Mouse (Mus musculus): ENCODE results near the gene Msh6. TPM values are rescaled to one million over a fixed set of nuclear protein-coding genes. Genes with fewer than 3 reads are reported as not detected.
A peak's percentile ranks its signal among the peaks of the same experiment; 100 is the strongest.

Gene Msh6
- polyA plus RNA-seq, 1 experiment from 2014 or later: 11.7 TPM

GRCm38 (mm10) chr17:88025227-88025626, 50.4 kb downstream of the Msh6 start:
- no peak overlapping the region for H3K9ac ChIP-seq (replicated peaks)
- H3K36me3 ChIP-seq (replicated peaks; ENCODE audit: insufficient read depth, low read length): no peaks in the 10 kb centered on the region
- TF ChIP-seq CTCF (IDR thresholded peaks at IDR 0.05; ENCODE audit: low read depth) (peak; percentile 67), EP300 (IDR thresholded peaks at IDR 0.05; ENCODE audit: low read depth) (no peak)
- no peak overlapping the region for H3K4me2 ChIP-seq (ENCODE audit: low read depth, low read length)
- H3K4me3 ChIP-seq (ENCODE audit: low read depth, low read length): no peak overlapping the region
- peak; percentile 38 for DNase-seq
- H3K4me1 ChIP-seq (ENCODE audit: insufficient read depth): no peaks in the 10 kb centered on the region; the same call in 1 of the 2 replicates
- H3K27me3 ChIP-seq (ENCODE audit: insufficient read depth, low read length): no peaks in the 10 kb centered on the region
- no peaks in the 10 kb centered on the region for H3K9me3 ChIP-seq (ENCODE audit: low read length)
- 42% methylated on average over 4 of the region's 4 CpGs for WGBS (ENCODE audit: insufficient replicate concordance)
- no peak overlapping the region for H3K27ac ChIP-seq (ENCODE audit: low read depth)
- ATAC-seq: no peak

GRCm38 (mm10) chr17:88029194-88029970, 54.5 kb downstream of the Msh6 start:
- H3K4me2 ChIP-seq (ENCODE audit: low read depth, low read length): no peak overlapping the region
- H3K9ac ChIP-seq (replicated peaks): no peak overlapping the region
- ATAC-seq (no peak), DNase-seq (no peak)
- no peaks in the 10 kb centered on the region for H3K36me3 ChIP-seq (replicated peaks; ENCODE audit: insufficient read depth, low read length)
- TF ChIP-seq EP300 (IDR thresholded peaks at IDR 0.05; ENCODE audit: low read depth) (no peak), CTCF (IDR thresholded peaks at IDR 0.05; ENCODE audit: low read depth) (no peak)
- peaks cover 16% of the 10 kb centered on the region for H3K4me1 ChIP-seq (ENCODE audit: insufficient read depth)
- H3K9me3 ChIP-seq (ENCODE audit: low read length): no peaks in the 10 kb centered on the region
- no peaks in the 10 kb centered on the region for H3K27me3 ChIP-seq (ENCODE audit: insufficient read depth, low read length)
- H3K4me3 ChIP-seq (ENCODE audit: low read depth, low read length): no peak overlapping the region
- H3K27ac ChIP-seq (ENCODE audit: low read depth): no peak overlapping the region
- 76% methylated on average over 17 of the region's 17 CpGs for WGBS (ENCODE audit: insufficient replicate concordance)

- no peak overlapping the region; the same call in 1 of the 2 replicates for H3K4me2 ChIP-seq (ENCODE audit: low read depth, low read length)
- no peak overlapping the region for H3K4me3 ChIP-seq (ENCODE audit: low read depth, low read length)
- WGBS (ENCODE audit: insufficient replicate concordance): 47% methylated on average over 5 of the region's 5 CpGs
- no peaks in the 10 kb centered on the region for H3K27me3 ChIP-seq (ENCODE audit: insufficient read depth, low read length)
- ATAC-seq (no peak), DNase-seq (no peak)
- TF ChIP-seq CTCF (IDR thresholded peaks at IDR 0.05; ENCODE audit: low read depth) (no peak), EP300 (IDR thresholded peaks at IDR 0.05; ENCODE audit: low read depth) (no peak)
- no peaks in the 10 kb centered on the region for H3K36me3 ChIP-seq (replicated peaks; ENCODE audit: insufficient read depth, low read length)
- no peaks in the 10 kb centered on the region for H3K9me3 ChIP-seq (ENCODE audit: low read length)
- H3K9ac ChIP-seq (replicated peaks): no peak overlapping the region
- peak overlapping the region; percentile 11; the same call in 1 of the 2 replicates for H3K27ac ChIP-seq (ENCODE audit: low read depth)
- H3K4me1 ChIP-seq (ENCODE audit: insufficient read depth): peaks cover 16% of the 10 kb centered on the region
These were observed 56.9 kb downstream of the Msh6 start for GRCm38 (mm10) chr17:88031755-88032154.

GRCm38 (mm10) chr17:88034418-88034817, 59.6 kb downstream of the Msh6 start:
- Histone ChIP-seq H3K4me1 (ENCODE audit: insufficient read depth) (peaks cover 17% of the 10 kb centered on the region), H3K27ac (ENCODE audit: low read depth) (no peak overlapping the region), H3K4me2 (ENCODE audit: low read depth, low read length) (peak overlapping the region; percentile 7), H3K9me3 (ENCODE audit: low read length) (no peaks in the 10 kb centered on the region), H3K4me3 (ENCODE audit: low read depth, low read length) (no peak overlapping the region), H3K27me3 (ENCODE audit: insufficient read depth, low read length) (no peaks in the 10 kb centered on the region), H3K9ac (replicated peaks) (no peak overlapping the region), H3K36me3 (replicated peaks; ENCODE audit: insufficient read depth, low read length) (no peaks in the 10 kb centered on the region)
- ATAC-seq (0 out of 2 replicates have a peak, but pooled peaks have one; percentile 43), DNase-seq (no peak)
- 61% methylated on average over 4 of the region's 4 CpGs for WGBS (ENCODE audit: insufficient replicate concordance)
- no peak for TF ChIP-seq CTCF (IDR thresholded peaks at IDR 0.05; ENCODE audit: low read depth)
- no peak for TF ChIP-seq EP300 (IDR thresholded peaks at IDR 0.05; ENCODE audit: low read depth)

Other genes starting within 250 kb of the Msh6 start
- gene Kcnk12, start 177.1 kb upstream of the Msh6 start, polyA plus RNA-seq (2015; fragmentation: Nextera tagmentation; extraction: Ambion mirVana): 0.52 and 1.2 TPM in 2 replicates
- gene Rpl36-ps4, start 54.1 kb upstream of the Msh6 start, polyA plus RNA-seq (2015; fragmentation: Nextera tagmentation; extraction: Ambion mirVana): not detected in 2 replicates
- 4.1 and 4.7 TPM in 2 replicates for gene Fbxo11, start 90.2 kb downstream of the Msh6 start, polyA plus RNA-seq (2015; fragmentation: Nextera tagmentation; extraction: Ambion mirVana)

Measured in liver, postnatal 0 days (tissue).